Mouse (Mus musculus) gastrocnemius, adult 2 months (tissue): Measurements from ENCODE around the gene Gm13278. TPM values are rescaled to one million over a fixed set of nuclear protein-coding genes. Genes with fewer than 3 reads are reported as not detected.
"Not testable (repeated sequence)": the region's sequence is repeated elsewhere in the genome, so short reads cannot be mapped to it uniquely, and the experiment has no call there.

Experiments
- DNase-seq: peaks from one replicate; pipeline ENCODE4 v3.0.0; 2022
- H3K27ac ChIP-seq: fragments of 200-600 bp; 2 replicates; pipeline ENCODE4 v1.8.1; 2022; ENCODE audit warnings: mild to moderate bottlenecking
- H3K4me3 ChIP-seq: fragments of 200-600 bp; 2 replicates; pipeline ENCODE4 v1.8.1; 2022; ENCODE audit warnings: mild to moderate bottlenecking, moderate library complexity
- CTCF ChIP-seq: fragments of 200-600 bp; IDR thresholded peaks from 2 replicates; pipeline ENCODE4 v1.8.1; 2022; ENCODE audit warnings: antibody characterized with exemption, mild to moderate bottlenecking, moderate library complexity
- intact Hi-C: fragments of 180-260 bp; cut with DNase I; formaldehyde crosslinking; loops from one replicate; pipeline ENCODE4 v1.15.1; 2025
- long read RNA-seq, 2 experiments: library from polyadenylated mRNA; stranded (forward); transcript quantifications; one replicate each; pipeline ENCODE4 v2.0.0; 2021
- total RNA-seq, 2 experiments: library from RNA; stranded (reverse); gene quantifications; 2 replicates each; pipeline ENCODE4 v1.2.3; 2021

Gene Gm13278
- total RNA-seq, result not detected
- long read RNA-seq, experiment 1, result 0 reads
- long read RNA-seq, experiment 2, result 0 reads

- intact Hi-C loops, DNase-seq, H3K27ac ChIP-seq, H3K4me3 ChIP-seq: not testable (repeated sequence)
These were observed at the start of gene Gm13278 for GRCm38 (mm10) chr4:88791250-88791649. Gene Gm13278, plus strand, starts transcription at chr4:88791550.

- intact Hi-C loops, result no loop called here
- TF ChIP-seq CTCF, result peak; percentile 20; the same call in 1 of the 2 replicates
- H3K27ac ChIP-seq, result no peak overlapping the region
- DNase-seq, result no peak
- H3K4me3 ChIP-seq, result no peak overlapping the region
These were observed 48.5 kb upstream of the Gm13278 start for GRCm38 (mm10) chr4:88742771-88743371.

GRCm38 (mm10) chr4:88744207-88744606 is 47.1 kb upstream of the Gm13278 start:
- DNase-seq, result no peak
- H3K27ac ChIP-seq, result no peak overlapping the region
- peak; percentile 26; the same call in 1 of the 2 replicates for TF ChIP-seq CTCF
- intact Hi-C loops, result no loop called here
- no peak overlapping the region for H3K4me3 ChIP-seq

- Histone ChIP-seq H3K27ac (no peak overlapping the region), H3K4me3 (no peak overlapping the region)
- intact Hi-C loops, result no loop called here
- DNase-seq, result no peak
- TF ChIP-seq CTCF, result no peak
These were observed 41.4 kb upstream of the Gm13278 start for GRCm38 (mm10) chr4:88749926-88750325.

- peak; percentile 34; the same call in 1 of the 2 replicates for TF ChIP-seq CTCF
- intact Hi-C loops, result not testable (repeated sequence)
- peak; percentile 60 for DNase-seq
These were observed 36.5 kb upstream of the Gm13278 start, which contains the start of gene Gm13271 for GRCm38 (mm10) chr4:88754818-88755340. Gene Gm13271, plus strand, starts transcription at chr4:88754868.

GRCm38 (mm10) chr4:88756581-88757513 is 34.5 kb upstream of the Gm13278 start:
- intact Hi-C loops, result loop anchor here (2.0 kb wide), 1 partner anchor 16 kb away; no protein-coding TSS in a partner anchor
- Histone ChIP-seq H3K4me3 (peak overlapping the region; percentile 75), H3K27ac (peak overlapping the region; percentile 86)
- DNase-seq, result not testable (repeated sequence)

More at GRCm38 (mm10) chr4:88754818-88755340, 36.5 kb upstream of the Gm13278 start, which contains the start of gene Gm13271:
- not testable (repeated sequence) for H3K27ac ChIP-seq, H3K4me3 ChIP-seq

- intact Hi-C loops, result loop anchor here (2.0 kb wide), 1 partner anchor 17 kb away; no protein-coding TSS in a partner anchor
- H3K4me3 ChIP-seq, result peak overlapping the region; percentile 75
- DNase-seq, result peak; percentile 83
- peak overlapping the region; percentile 86 for H3K27ac ChIP-seq
- TF ChIP-seq CTCF, result peak; percentile 66
These were observed 33.7 kb upstream of the Gm13278 start for GRCm38 (mm10) chr4:88757628-88758031.

- DNase-seq, H3K4me3 ChIP-seq, intact Hi-C loops, H3K27ac ChIP-seq: not testable (repeated sequence)
These were observed 32.6 kb upstream of the Gm13278 start for GRCm38 (mm10) chr4:88758751-88759150.

- H3K27ac ChIP-seq, result peak within 1 kb of the TSS; percentile 71
- DNase-seq, result peak; percentile 51
- intact Hi-C loops, result not testable (repeated sequence)
- peak within 1 kb of the TSS; percentile 61 for H3K4me3 ChIP-seq
These were observed 31.6 kb upstream of the Gm13278 start, which contains the start of gene Gm13283 for GRCm38 (mm10) chr4:88759610-88760268. Gene Gm13283, plus strand, starts transcription at chr4:88760119.

GRCm38 (mm10) chr4:88760431-88760830 is 30.9 kb upstream of the Gm13278 start:
- Histone ChIP-seq H3K4me3 (peak overlapping the region; percentile 61), H3K27ac (peak overlapping the region; percentile 71)
- peak; percentile 87 for DNase-seq
- intact Hi-C loops, result not testable (repeated sequence)
- peak; percentile 64 for TF ChIP-seq CTCF

- H3K27ac ChIP-seq, intact Hi-C loops, H3K4me3 ChIP-seq: not testable (repeated sequence)
- DNase-seq, result peak; percentile 51
These were observed 29.6 kb upstream of the Gm13278 start for GRCm38 (mm10) chr4:88761776-88762175.

- H3K4me3 ChIP-seq, DNase-seq, H3K27ac ChIP-seq, intact Hi-C loops: not testable (repeated sequence)
These were observed 29.0 kb upstream of the Gm13278 start for GRCm38 (mm10) chr4:88762341-88762740.
